Comparison of ENCODE assay signal across 12 mouse cellular contexts in the genomic region with DNA sequence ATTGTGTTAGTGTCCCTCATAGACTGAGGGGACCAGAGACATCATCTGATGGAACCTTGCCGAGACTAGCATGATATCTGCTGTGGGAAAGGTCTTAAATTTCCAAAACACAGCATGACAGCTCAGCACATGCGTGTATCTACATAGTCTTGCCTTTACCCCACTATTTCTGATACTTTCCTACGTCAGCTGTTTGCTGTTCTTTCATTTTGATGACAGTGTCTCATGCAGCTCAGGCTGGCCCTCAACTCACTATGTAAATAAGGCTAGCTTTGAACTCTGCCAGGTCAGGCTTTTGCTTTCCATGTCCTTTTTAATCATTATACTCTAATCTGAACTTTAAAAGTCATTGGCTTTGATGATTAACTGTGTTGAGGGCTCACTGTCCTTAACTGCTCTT. TPM values are rescaled to one million over a fixed set of nuclear protein-coding genes. Genes with fewer than 3 reads are reported as not detected.
"Had no signal": no experiment of that assay in that cellular context is flagged by ENCODE, and none has a peak within 500 bp of the region (broad histone marks: within the 10 kb centered on the region; RNA-seq: fewer than 3 reads in every experiment).

No protein-coding gene starts in this region.

- ATAC-seq: lung, postnatal 0 days; midbrain, embryonic 15.5 days had no signal

- DNase-seq: lung, adult 2 months; lung, postnatal 36 days had no signal

RNA-seq across cellular contexts. Expression of a gene that starts 16.6 kb away (rescaled TPM):
- total RNA-seq: layer of hippocampus, adult 8-10 months; layer of hippocampus, postnatal 14 days; left cerebral cortex, adult 18-20 months; left cerebral cortex, postnatal 10 days; neutrophil, adult 5-6 weeks had no signal
- polyA plus RNA-seq: intestine, embryonic 14.5 days; large intestine, adult 2 months; liver, embryonic 14.5 days; lung, adult 2 months; lung, postnatal 0 days; midbrain, embryonic 15.5 days had no signal
